30 mouse cellular contexts compared by ENCODE assay signal in genomic region chr6:39050836-39051235, GRCm38 (mm10).
DNase-seq lines count a peak whose midpoint lies in the region; ATAC-seq and TF ChIP-seq lines count a peak whose summit lies in the region.
"Had no signal": no experiment of that assay in that cellular context is flagged by ENCODE, and none has a peak within 500 bp of the region (broad histone marks: within the 10 kb centered on the region; RNA-seq: fewer than 3 reads in every experiment).

No protein-coding gene starts in this region.

- intact Hi-C loops in gastrocnemius, adult 2 months (cut with DNase I) = no loop called here

- no peak for ATAC-seq in activated CD4-positive, CD25-positive, alpha-beta regulatory T cell, adult 4 months
- ATAC-seq: forebrain, embryonic 15.5 days; hindbrain, embryonic 16.5 days; midbrain, embryonic 16.5 days; Patski had no signal

- no peak for TF ChIP-seq CTCF in gastrocnemius, adult 2 months (IDR thresholded peaks at IDR 0.05)

- peak; percentile 51 for DNase-seq in gastrocnemius, adult 2 months
- DNase-seq in gastrocnemius, postnatal 10 days = no peak
- peak; percentile 41 for DNase-seq in kidney, postnatal 10 days
- no peak for DNase-seq in kidney, adult 18-20 months
- DNase-seq in lung, postnatal 10 days = peak; percentile 37
- no peak for DNase-seq in lung, postnatal 36 days
- DNase-seq in layer of hippocampus, adult 9-10 months (ENCODE audit: low spot score) = no peak
- DNase-seq: adrenal gland, postnatal 14 days; cerebellum, adult 11-12 months; cerebellum, adult 9-11 months; gastrocnemius, postnatal 14 days; heart, postnatal 14 days; kidney, adult 11 months; kidney, postnatal 36 days; layer of hippocampus, postnatal 36 days; liver, embryonic 13.5 days; right cerebral cortex, adult 18-20 months; spleen, adult 18-20 months had no signal

- H3K4me3 ChIP-seq in gastrocnemius, adult 2 months = no peak overlapping the region
- H3K4me3 ChIP-seq: embryonic facial prominence, embryonic 13.5 days; forebrain, embryonic 10.5 days; forebrain, embryonic 15.5 days; hindbrain, embryonic 10.5 days; limb, embryonic 10.5 days; limb, embryonic 15.5 days; liver, embryonic 13.5 days; lung, embryonic 15.5 days; neural tube, embryonic 12.5 days had no signal

- H3K27ac ChIP-seq in gastrocnemius, adult 2 months = peak overlapping the region; percentile 73
- H3K27ac ChIP-seq: embryonic facial prominence, embryonic 13.5 days; forebrain, embryonic 10.5 days; forebrain, embryonic 15.5 days; hindbrain, embryonic 10.5 days; limb, embryonic 10.5 days; limb, embryonic 15.5 days; liver, embryonic 13.5 days; lung, embryonic 15.5 days; neural tube, embryonic 12.5 days had no signal

Comparison
In these comparisons a context has a peak if more than half of its experiments do, and no peak if none do; other contexts are left out.
1. DNase-seq: peak in gastrocnemius, adult 2 months (single experiment), kidney, postnatal 10 days (single experiment) and lung, postnatal 10 days (single experiment); none in gastrocnemius, postnatal 10 days (single experiment), kidney, adult 18-20 months (single experiment), lung, postnatal 36 days (single experiment) and layer of hippocampus, adult 9-10 months (single experiment).